Mouse (Mus musculus) intestine, embryonic 15.5 days (tissue): ENCODE measurements around the gene Fam222b. TPM values are rescaled to one million over a fixed set of nuclear protein-coding genes. Genes with fewer than 3 reads are reported as not detected.

Source experiments
- ATAC-seq: fragments of 200-750 bp; cut with Nextera tagmentation; 2 replicates; pipeline ENCODE4 v1.8.0; 2017; ENCODE audit warnings: moderate TSS enrichment, moderate library complexity
- H3K27ac ChIP-seq: fragments of 300-500 bp; sonication (generic); 2 replicates; pipeline ENCODE4 v1.5.1; 2015; ENCODE audit warnings: mild to moderate bottlenecking, inconsistent platforms
- H3K27me3 ChIP-seq: fragments of 300-500 bp; sonication (generic); replicated peaks from 2 replicates; pipeline ENCODE4 v1.6.1; 2015; ENCODE audit warnings: inconsistent platforms
- H3K36me3 ChIP-seq: fragments of 300-500 bp; sonication (generic); 2 replicates; pipeline ENCODE4 v1.6.1; 2015; ENCODE audit warnings: inconsistent platforms
- H3K4me1 ChIP-seq: fragments of 300-500 bp; sonication (generic); replicated peaks from 2 replicates; pipeline ENCODE4 v1.6.1; 2015; ENCODE audit warnings: inconsistent platforms
- H3K4me2 ChIP-seq: fragments of 300-500 bp; sonication (generic); replicated peaks from 2 replicates; pipeline ENCODE4 v1.6.1; 2015; ENCODE audit warnings: mild to moderate bottlenecking, inconsistent platforms
- H3K4me3 ChIP-seq: fragments of 300-500 bp; sonication (generic); replicated peaks from 2 replicates; pipeline ENCODE4 v1.5.1; 2015; ENCODE audit warnings: inconsistent platforms
- H3K9ac ChIP-seq: fragments of 300-500 bp; sonication (generic); 2 replicates; pipeline ENCODE4 v1.6.1; 2015; ENCODE audit warnings: inconsistent platforms
- H3K9me3 ChIP-seq: fragments of 300-500 bp; sonication (generic); 2 replicates; pipeline ENCODE4 v1.6.1; 2016; ENCODE audit warnings: inconsistent platforms
- WGBS: fragments of 180-500 bp; shearing (Covaris S2); methylation state at CpG from one replicate; pipeline ENCODE4 v1.1.7; 2015; 5-methylcytosine and 5-hydroxymethylcytosine counted together
- polyA plus RNA-seq: library from polyadenylated mRNA; unstranded; fragments of >200 nt; fragmentation: Nextera tagmentation; extraction: Ambion mirVana; gene quantifications from 2 replicates; pipeline ENCODE4 v1.2.1, GENCODE M21; 2015

The Fam222b gene
- polyA plus RNA-seq, 1 experiment from 2014 or later: 13.1 TPM

GRCm38 (mm10) chr11:78170306-78170705 lies 75.8 kb downstream of the Fam222b start:
- H3K27ac ChIP-seq: 0 out of 2 replicates have a peak overlapping the region, but pooled peaks have one; percentile 13
- no peak for ATAC-seq
- WGBS: 79% methylated on average over 15 of the region's 15 CpGs

GRCm38 (mm10) chr11:78171328-78171727 lies 76.9 kb downstream of the Fam222b start:
- no peak overlapping the region for H3K9ac ChIP-seq
- WGBS: 82% methylated on average over 4 of the region's 4 CpGs
- no peak overlapping the region for H3K4me2 ChIP-seq
- H3K9me3 ChIP-seq: no peaks in the 10 kb centered on the region
- no peaks in the 10 kb centered on the region for H3K27me3 ChIP-seq
- H3K27ac ChIP-seq: no peak overlapping the region
- peaks cover 33% of the 10 kb centered on the region for H3K4me1 ChIP-seq
- H3K4me3 ChIP-seq: no peak overlapping the region
- H3K36me3 ChIP-seq: 0 out of 2 replicates have a peak, but pooled peaks cover 5% of the 10 kb centered on the region
- no peak for ATAC-seq

More at GRCm38 (mm10) chr11:78170306-78170705, 75.8 kb downstream of the Fam222b start:
- Histone ChIP-seq H3K4me3 (no peak overlapping the region), H3K9me3 (no peaks in the 10 kb centered on the region), H3K9ac (no peak overlapping the region), H3K4me1 (peaks cover 39% of the 10 kb centered on the region), H3K36me3 (0 out of 2 replicates have a peak, but pooled peaks cover 5% of the 10 kb centered on the region), H3K27me3 (no peaks in the 10 kb centered on the region), H3K4me2 (no peak overlapping the region)

GRCm38 (mm10) chr11:78172034-78172747 lies 77.7 kb downstream of the Fam222b start:
- no peak overlapping the region for H3K4me2 ChIP-seq
- no peaks in the 10 kb centered on the region for H3K9me3 ChIP-seq
- H3K9ac ChIP-seq: 0 out of 2 replicates have a peak overlapping the region, but pooled peaks have one; percentile 8
- 82% methylated on average over 16 of the region's 16 CpGs for WGBS
- ATAC-seq: no peak
- no peak overlapping the region for H3K4me3 ChIP-seq
- H3K27ac ChIP-seq: no peak overlapping the region
- 0 out of 2 replicates have a peak, but pooled peaks cover 5% of the 10 kb centered on the region for H3K36me3 ChIP-seq
- no peaks in the 10 kb centered on the region for H3K27me3 ChIP-seq
- H3K4me1 ChIP-seq: peaks cover 29% of the 10 kb centered on the region

GRCm38 (mm10) chr11:78172748-78173383 lies 78.4 kb downstream of the Fam222b start:
- Histone ChIP-seq H3K27ac (no peak overlapping the region), H3K4me2 (no peak overlapping the region), H3K9me3 (no peaks in the 10 kb centered on the region), H3K9ac (0 out of 2 replicates have a peak overlapping the region, but pooled peaks have one; percentile 8), H3K4me3 (no peak overlapping the region), H3K27me3 (no peaks in the 10 kb centered on the region), H3K4me1 (peaks cover 27% of the 10 kb centered on the region), H3K36me3 (0 out of 2 replicates have a peak, but pooled peaks cover 5% of the 10 kb centered on the region)
- ATAC-seq: no peak
- 74% methylated on average over 19 of the region's 19 CpGs for WGBS

- Histone ChIP-seq H3K4me1 (peaks cover 30% of the 10 kb centered on the region), H3K27ac (no peak overlapping the region), H3K27me3 (no peaks in the 10 kb centered on the region), H3K4me2 (no peak overlapping the region), H3K9ac (no peak overlapping the region), H3K4me3 (no peak overlapping the region), H3K36me3 (0 out of 2 replicates have a peak, but pooled peaks cover 5% of the 10 kb centered on the region), H3K9me3 (no peaks in the 10 kb centered on the region)
- WGBS: 87% methylated on average over 3 of the region's 3 CpGs
- no peak for ATAC-seq
Measured at GRCm38 (mm10) chr11:78174506-78174905, 80.0 kb downstream of the Fam222b start.

DNA sequence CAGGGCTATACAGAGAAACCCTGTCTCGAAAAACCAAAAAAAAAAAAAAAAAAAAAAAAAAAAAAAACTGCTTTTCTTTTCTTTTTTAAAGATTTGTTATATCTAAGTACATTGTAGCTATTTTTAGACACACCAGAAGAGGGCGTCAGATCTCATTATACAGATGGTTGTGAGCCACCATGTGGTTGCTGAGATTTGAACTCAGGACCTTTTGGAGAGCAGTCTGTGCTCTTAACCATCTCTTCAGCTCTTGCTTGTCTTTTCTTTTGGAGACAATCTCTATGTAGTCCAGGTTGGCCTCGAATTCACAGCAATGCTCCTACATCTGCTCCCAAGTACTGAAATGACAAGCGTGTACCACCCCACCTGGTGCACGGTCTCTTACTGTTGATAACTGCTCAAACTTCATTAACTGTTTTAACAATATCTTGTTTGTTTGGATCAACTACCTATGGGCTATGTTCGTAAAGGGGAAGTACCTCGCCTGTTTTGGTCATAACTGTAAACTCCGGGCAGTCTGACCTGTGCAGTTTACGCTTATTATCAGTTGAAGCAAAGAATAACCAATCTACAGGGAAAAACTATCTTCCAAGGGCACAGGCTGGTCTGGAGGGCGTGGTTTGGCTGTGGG lies 81.4 kb downstream of the Fam222b start:
- Histone ChIP-seq H3K27ac (peak overlapping the region; percentile 99), H3K9ac (0 out of 2 replicates have a peak overlapping the region, but pooled peaks have one; percentile 5), H3K27me3 (no peaks in the 10 kb centered on the region), H3K36me3 (peaks cover 12% of the 10 kb centered on the region), H3K4me3 (peak overlapping the region; percentile 53), H3K4me2 (peak overlapping the region; percentile 83), H3K9me3 (no peaks in the 10 kb centered on the region), H3K4me1 (peaks cover 41% of the 10 kb centered on the region)
- ATAC-seq: no peak
- WGBS: 10% methylated on average over 10 of the region's 10 CpGs

DNA sequence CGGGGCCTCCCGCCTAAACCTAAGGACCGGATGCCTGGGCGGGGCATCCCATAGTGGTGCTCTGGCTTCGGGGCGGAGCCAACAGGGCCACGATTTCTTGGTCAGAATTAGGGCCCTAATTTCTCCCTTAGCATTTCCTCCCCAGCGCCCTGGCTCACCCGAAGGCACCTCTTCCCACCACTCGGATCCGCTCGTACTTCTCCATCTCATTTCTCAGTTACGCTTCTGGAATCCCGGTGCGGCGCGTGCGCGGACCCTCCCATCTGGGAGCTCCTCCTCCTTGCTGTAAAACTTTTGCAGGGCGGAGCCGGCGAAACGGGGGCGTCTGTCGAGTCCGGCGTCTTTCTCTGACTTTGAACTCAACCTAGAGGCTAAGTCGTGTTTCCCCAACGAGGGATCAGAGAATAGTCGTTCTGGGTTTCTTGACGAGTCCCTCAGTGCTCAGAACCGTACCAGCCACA lies 82.0 kb downstream of the Fam222b start, which contains the start of the genes Nek8 and Tlcd1:
Nek8 (minus strand) TSS at position 274 of the 461 bp plus-strand sequence.
Tlcd1 (plus strand) TSS at position 310 of the 461 bp plus-strand sequence.
- no peaks in the 10 kb centered on the region for H3K27me3 ChIP-seq
- WGBS: under 1% methylated on average over 32 of the region's 32 CpGs
- H3K4me1 ChIP-seq: peaks cover 44% of the 10 kb centered on the region
- peak within 1 kb of the TSS; percentile 99 for H3K27ac ChIP-seq
- H3K4me2 ChIP-seq: peak within 1 kb of the TSS; percentile 83
- peak; percentile 69 for ATAC-seq
- no peaks in the 10 kb centered on the region for H3K9me3 ChIP-seq
- H3K9ac ChIP-seq: peak within 1 kb of the TSS; percentile 64
- peaks cover 9% of the 10 kb centered on the region for H3K36me3 ChIP-seq
- peak within 1 kb of the TSS; percentile 53 for H3K4me3 ChIP-seq

- Histone ChIP-seq H3K27ac (peak overlapping the region; percentile 99), H3K4me3 (peak overlapping the region; percentile 53), H3K9me3 (no peaks in the 10 kb centered on the region), H3K9ac (peak overlapping the region; percentile 64), H3K36me3 (peaks cover 9% of the 10 kb centered on the region), H3K27me3 (no peaks in the 10 kb centered on the region), H3K4me2 (peak overlapping the region; percentile 83), H3K4me1 (peaks cover 46% of the 10 kb centered on the region)
- no peak for ATAC-seq
- under 1% methylated on average over 23 of the region's 23 CpGs for WGBS
Measured at GRCm38 (mm10) chr11:78176905-78177331, 82.5 kb downstream of the Fam222b start.

- H3K36me3 ChIP-seq: peaks cover 9% of the 10 kb centered on the region
- H3K27ac ChIP-seq: peak overlapping the region; percentile 99
- H3K27me3 ChIP-seq: no peaks in the 10 kb centered on the region
- H3K4me3 ChIP-seq: peak overlapping the region; percentile 53
- H3K4me1 ChIP-seq: peaks cover 46% of the 10 kb centered on the region
- WGBS: 1% methylated on average over 10 of the region's 10 CpGs
- peak overlapping the region; percentile 83 for H3K4me2 ChIP-seq
- no peaks in the 10 kb centered on the region for H3K9me3 ChIP-seq
- peak; percentile 34 for ATAC-seq
- H3K9ac ChIP-seq: peak overlapping the region; percentile 64
Measured at GRCm38 (mm10) chr11:78177437-78177836, 83.0 kb downstream of the Fam222b start.

DNA sequence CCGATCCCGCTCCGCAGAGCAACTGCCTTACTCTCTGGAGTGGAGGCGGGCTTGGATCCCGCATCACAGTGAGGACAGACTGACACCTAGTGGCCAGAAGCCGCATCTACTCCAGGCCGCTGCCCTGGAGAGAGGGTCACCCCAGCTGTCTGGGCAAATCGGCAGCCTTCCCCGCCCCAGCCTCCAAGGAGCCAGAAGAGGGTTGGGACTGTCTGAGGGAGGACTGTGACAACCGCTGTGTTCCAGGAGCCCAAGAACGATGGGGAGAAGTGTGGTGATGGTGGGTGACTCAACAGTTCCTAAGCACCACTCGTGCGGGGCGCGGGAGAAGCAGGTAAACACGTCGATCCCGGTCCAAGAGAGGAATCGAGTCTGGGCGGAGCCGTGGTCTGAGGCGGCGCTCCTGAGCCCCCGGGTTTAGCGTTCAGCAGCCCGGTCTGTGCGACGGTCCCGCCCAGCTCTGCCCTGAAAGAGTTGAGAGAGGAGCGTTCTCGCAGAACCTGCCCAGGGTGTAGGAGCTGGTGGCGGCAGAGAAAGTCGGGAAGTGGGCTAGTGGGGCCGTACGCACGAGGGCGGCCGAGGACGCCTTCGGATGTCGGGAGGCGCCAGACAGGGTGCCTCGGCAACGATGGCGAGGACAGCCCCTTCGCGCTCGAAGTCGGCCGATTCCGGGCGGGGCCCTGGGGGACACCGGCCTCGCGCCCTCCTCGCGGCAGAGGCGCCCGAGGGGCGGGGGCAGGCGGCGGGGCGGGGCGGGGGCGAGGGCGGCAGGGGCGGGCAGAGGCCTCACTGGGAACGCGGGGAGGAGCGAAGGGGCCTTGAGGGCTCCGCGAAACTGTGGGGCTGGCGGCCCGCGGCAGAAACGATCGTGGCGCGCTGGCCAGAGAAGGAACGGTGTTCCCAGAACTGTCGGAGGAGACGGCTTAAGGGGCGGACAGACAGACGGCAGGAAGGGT lies 83.7 kb downstream of the Fam222b start:
- under 1% methylated on average over 81 of the region's 84 CpGs for WGBS
- Histone ChIP-seq H3K9me3 (no peaks in the 10 kb centered on the region), H3K4me1 (peaks cover 41% of the 10 kb centered on the region), H3K4me3 (peak overlapping the region; percentile 53), H3K4me2 (peak overlapping the region; percentile 83), H3K27ac (peak overlapping the region; percentile 99), H3K36me3 (peaks cover 9% of the 10 kb centered on the region), H3K9ac (peak overlapping the region; percentile 64), H3K27me3 (no peaks in the 10 kb centered on the region)
- peak; percentile 88 for ATAC-seq

DNA sequence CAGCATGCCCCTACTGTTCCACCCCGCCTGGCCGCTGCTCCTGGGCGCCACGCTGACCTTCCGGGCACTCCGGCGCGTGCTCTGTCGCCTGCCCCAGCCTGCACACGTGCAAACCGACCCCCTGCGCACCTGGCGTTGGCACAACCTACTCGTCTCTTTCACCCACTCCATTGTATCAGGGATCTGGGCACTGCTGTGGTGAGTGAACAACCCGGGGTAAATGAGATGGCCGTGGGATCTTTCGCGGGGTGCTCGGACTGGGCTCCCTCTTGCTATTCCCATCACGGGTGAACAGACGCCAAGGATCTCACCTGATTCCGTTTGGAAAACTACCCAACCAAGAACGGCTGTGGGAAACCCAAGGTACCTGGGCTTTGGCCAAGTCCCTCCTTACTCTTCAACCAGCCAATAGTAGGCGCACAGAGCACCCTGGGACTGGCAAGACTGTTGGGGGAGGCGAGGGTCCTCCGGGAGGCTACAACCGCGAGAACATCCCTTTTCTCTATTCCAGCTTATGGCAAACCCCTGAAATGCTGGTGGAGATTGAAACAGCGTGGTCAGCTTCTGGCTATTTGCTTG lies 84.5 kb downstream of the Fam222b start:
- WGBS: under 1% methylated on average over 29 of the region's 29 CpGs
- ATAC-seq: peak; percentile 20

More for the DNA sequence above, 84.5 kb downstream of the Fam222b start:
- Histone ChIP-seq H3K9me3 (no peaks in the 10 kb centered on the region), H3K27me3 (no peaks in the 10 kb centered on the region), H3K4me3 (peak overlapping the region; percentile 53), H3K9ac (peak overlapping the region; percentile 64), H3K27ac (peak overlapping the region; percentile 99), H3K36me3 (peaks cover 9% of the 10 kb centered on the region), H3K4me2 (peak overlapping the region; percentile 83), H3K4me1 (peaks cover 41% of the 10 kb centered on the region)
